Mouse (Mus musculus) liver, adult 2 months (tissue): ENCODE results near the gene Col4a1. TPM values are rescaled to one million over a fixed set of nuclear protein-coding genes. Genes with fewer than 3 reads are reported as not detected.

ENCODE experiments used
- DNase-seq: peaks from one replicate; pipeline ENCODE4 v3.0.0-alpha.2; 2011; ENCODE audit warnings: low read depth, low spot score; ENCODE audit errors: extremely low read depth
- H3K27ac ChIP-seq: fragments of 200-500 bp; replicated peaks from 2 replicates; pipeline ENCODE4 v1.5.1; 2012; ENCODE audit warnings: low read depth, mild to moderate bottlenecking, control low read depth, inconsistent platforms, low read length; ENCODE audit not compliant: insufficient read depth
- H3K27me3 ChIP-seq: fragments of 200-500 bp; 2 replicates; pipeline ENCODE4 v1.6.1; 2012; ENCODE audit warnings: mild to moderate bottlenecking, moderate library complexity, low read length, inconsistent platforms; ENCODE audit not compliant: control insufficient read depth, insufficient read depth
- H3K36me3 ChIP-seq: fragments of 200-500 bp; 2 replicates; pipeline ENCODE4 v1.6.1; 2012; ENCODE audit warnings: low read length, inconsistent platforms; ENCODE audit not compliant: control insufficient read depth, insufficient read depth
- H3K4me1 ChIP-seq: fragments of 200-500 bp; 2 replicates; pipeline ENCODE4 v1.6.1; 2011; ENCODE audit warnings: low read length; ENCODE audit not compliant: control insufficient read depth, insufficient read depth
- H3K4me3 ChIP-seq: fragments of 200-500 bp; 2 replicates; pipeline ENCODE4 v1.5.1; 2011; ENCODE audit warnings: low read depth, mild to moderate bottlenecking, control low read depth, low read length, moderate library complexity; ENCODE audit not compliant: insufficient read depth
- H3K79me2 ChIP-seq: fragments of 200-500 bp; 2 replicates; pipeline ENCODE4 v1.6.1; 2012; ENCODE audit warnings: inconsistent platforms, mild to moderate bottlenecking, low read length, moderate library complexity; ENCODE audit not compliant: control insufficient read depth, insufficient read depth
- H3K9ac ChIP-seq: fragments of 200-500 bp; 2 replicates; pipeline ENCODE4 v1.6.1; 2012; ENCODE audit warnings: low read depth, mild to moderate bottlenecking, control low read depth, inconsistent platforms, low read length
- CTCF ChIP-seq: fragments of 200-500 bp; IDR thresholded peaks from 2 replicates; pipeline ENCODE4 v1.5.1; 2011; ENCODE audit warnings: low read depth, low read length, control low read depth
- POLR2A ChIP-seq: fragments of 200-500 bp; IDR thresholded peaks from 2 replicates; pipeline ENCODE4 v1.6.1; 2011; ENCODE audit warnings: low read length, control low read depth; ENCODE audit not compliant: insufficient read depth; ENCODE audit errors: extremely low read depth
- WGBS: fragments of 180-500 bp; shearing (Covaris S2); methylation state at CpG from one replicate; pipeline ENCODE4 v1.1.7; 2018; 5-methylcytosine and 5-hydroxymethylcytosine counted together
- polyA plus RNA-seq: library from polyadenylated mRNA; depleted of rRNA; stranded (reverse); fragments of >200 nt; gene quantifications from 2 replicates; pipeline ENCODE4 v1.2.3, GENCODE M21; 2012; rRNA removed
- total RNA-seq: library from RNA; depleted of rRNA; stranded (reverse); fragments of >200 nt; gene quantifications from 2 replicates; pipeline ENCODE4 v1.2.3, GENCODE M21; 2014; rRNA removed

Gene Col4a1
- total and polyA plus RNA-seq, 2 experiments, result 25.7 to 29.1 TPM

DNA sequence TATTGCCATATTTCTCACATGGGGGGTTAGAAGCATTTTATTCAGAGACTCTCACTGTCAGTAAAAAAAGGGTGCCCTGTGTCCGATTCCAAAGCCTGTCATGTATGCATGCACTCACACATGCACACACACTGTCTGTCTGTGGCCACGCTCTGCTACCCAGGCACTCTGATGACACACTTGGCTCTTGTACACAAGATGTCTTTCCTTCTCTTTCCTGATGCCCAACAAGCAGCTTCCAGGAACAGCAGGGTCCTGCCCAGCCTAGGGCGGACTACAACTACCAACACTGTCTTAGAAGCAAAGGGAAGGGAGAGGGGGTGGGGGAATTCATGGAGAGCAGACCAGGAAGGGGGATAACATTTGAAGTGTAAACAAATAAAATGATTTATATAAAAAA is 162.4 kb downstream of the Col4a1 start:
- H3K79me2 ChIP-seq, result no peaks in the 10 kb centered on the region
- 93% methylated on average over 3 of the region's 3 CpGs for WGBS
- H3K27ac ChIP-seq, result no peak overlapping the region
- no peak overlapping the region for H3K9ac ChIP-seq
- no peak for DNase-seq
- no peaks in the 10 kb centered on the region for H3K27me3 ChIP-seq
- TF ChIP-seq POLR2A (no peak), CTCF (no peak)
- H3K4me3 ChIP-seq, result no peak overlapping the region
- H3K36me3 ChIP-seq, result no peaks in the 10 kb centered on the region
- H3K4me1 ChIP-seq, result peaks cover 12% of the 10 kb centered on the region; the same call in 1 of the 2 replicates

DNA sequence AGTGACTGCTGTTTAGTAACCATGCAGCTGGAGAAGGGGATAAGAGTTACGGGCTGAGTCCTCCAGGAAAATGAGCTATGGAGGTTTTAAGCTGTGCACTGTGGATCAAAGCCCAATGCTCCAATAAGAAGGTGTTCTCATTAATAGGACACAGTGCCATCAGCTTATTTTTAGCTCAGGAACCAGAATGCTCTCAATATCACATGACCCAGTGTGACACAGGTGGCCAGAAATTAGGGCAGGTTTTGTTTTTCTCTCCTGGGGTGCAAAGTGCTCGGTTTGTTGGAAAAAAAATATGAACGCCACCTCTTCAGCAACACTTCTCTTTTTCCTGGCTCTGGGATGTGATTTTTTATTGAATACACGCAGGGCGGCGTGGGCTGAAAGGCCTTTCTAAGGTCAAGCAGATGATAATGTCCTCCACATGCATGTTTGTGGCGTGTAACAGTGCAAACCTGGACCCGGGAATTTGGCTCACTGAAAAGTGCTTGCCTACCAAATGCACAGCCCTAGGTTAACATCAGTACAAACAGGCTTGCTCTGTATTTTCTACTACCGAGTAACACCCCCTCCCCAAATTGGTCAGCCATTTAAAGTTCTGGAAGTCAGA is 163.3 kb downstream of the Col4a1 start:
- peak; percentile 87 for DNase-seq
- H3K36me3 ChIP-seq, result no peaks in the 10 kb centered on the region
- 23% methylated on average over 9 of the region's 9 CpGs for WGBS
- H3K27ac ChIP-seq, result peak overlapping the region; percentile 32; the same call in 1 of the 2 replicates
- no peak overlapping the region for H3K9ac ChIP-seq
- H3K79me2 ChIP-seq, result no peaks in the 10 kb centered on the region
- no peak overlapping the region for H3K4me3 ChIP-seq
- H3K27me3 ChIP-seq, result no peaks in the 10 kb centered on the region
- no peak for TF ChIP-seq POLR2A
- TF ChIP-seq CTCF, result no peak
- H3K4me1 ChIP-seq, result peaks cover 12% of the 10 kb centered on the region; the same call in 1 of the 2 replicates

DNA sequence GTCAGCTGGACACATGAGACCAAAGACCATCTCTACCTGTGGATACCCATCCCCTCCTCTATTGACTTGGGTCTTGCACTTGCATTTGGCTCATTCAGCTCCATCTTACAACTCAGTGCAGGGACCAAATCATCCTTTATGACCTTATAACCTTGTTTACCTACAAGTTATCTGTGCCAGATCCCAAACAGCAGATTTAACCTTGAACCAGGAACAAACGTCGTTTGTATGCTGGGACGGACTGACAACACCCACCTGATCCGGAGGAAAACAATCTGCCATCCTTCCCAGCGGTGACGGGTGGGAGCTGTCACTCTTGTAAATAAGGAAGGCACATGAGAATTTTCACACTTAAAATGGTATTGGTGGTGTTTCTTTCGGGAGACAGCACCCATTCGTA is 163.8 kb downstream of the Col4a1 start:
- TF ChIP-seq POLR2A (no peak), CTCF (no peak)
- H3K79me2 ChIP-seq, result no peaks in the 10 kb centered on the region
- no peak overlapping the region for H3K4me3 ChIP-seq
- H3K27ac ChIP-seq, result peak overlapping the region; percentile 32; the same call in 1 of the 2 replicates
- H3K9ac ChIP-seq, result no peak overlapping the region
- peaks cover 12% of the 10 kb centered on the region; the same call in 1 of the 2 replicates for H3K4me1 ChIP-seq
- 28% methylated on average over 8 of the region's 8 CpGs for WGBS
- peak; percentile 93 for DNase-seq
- H3K27me3 ChIP-seq, result no peaks in the 10 kb centered on the region
- no peaks in the 10 kb centered on the region for H3K36me3 ChIP-seq

Other genes starting within 250 kb of the Col4a1 start
- gene Col4a2, start within 50 bp of the Col4a1 start, total RNA-seq, result 7.7 and 10.9 TPM in 2 replicates
- gene Col4a2, start within 50 bp of the Col4a1 start, polyA plus RNA-seq, result 6.1 and 8.0 TPM in 2 replicates
- 15.9 and 19.7 TPM in 2 replicates for gene Rab20, start 165.9 kb upstream of the Col4a1 start, total RNA-seq
- 21.2 and 23.0 TPM in 2 replicates for gene Rab20, start 165.9 kb upstream of the Col4a1 start, polyA plus RNA-seq
- 84.7 and 94.8 TPM in 2 replicates for gene Naxd, start 184.7 kb upstream of the Col4a1 start, total RNA-seq
- 110 and 112 TPM in 2 replicates for gene Naxd, start 184.7 kb upstream of the Col4a1 start, polyA plus RNA-seq
- gene Cars2, start 238.0 kb upstream of the Col4a1 start, total RNA-seq, result 22.6 and 23.9 TPM in 2 replicates
- gene Cars2, start 238.0 kb upstream of the Col4a1 start, polyA plus RNA-seq, result 27.0 and 31.2 TPM in 2 replicates
- 5.8 and 9.5 TPM in 2 replicates for gene Ing1, start 242.7 kb upstream of the Col4a1 start, total RNA-seq
- gene Ing1, start 242.7 kb upstream of the Col4a1 start, polyA plus RNA-seq, result 5.5 and 6.5 TPM in 2 replicates